Mouse (Mus musculus) testis, postnatal 14 days (tissue): Measurements from ENCODE around the gene Slc22a7.

Experiments
- DNase-seq: peaks from one replicate; pipeline ENCODE4 v3.0.0; 2021; ENCODE audit warnings: low spot score

Gene Slc22a7

GRCm38 (mm10) chr17:46438298-46438873 is at the start of gene Slc22a7:
TSS of gene Slc22a7 (minus strand) at chr17:46438457.
- no peak for DNase-seq

- no peak for DNase-seq
Measured at GRCm38 (mm10) chr17:46487431-46487830, 49.2 kb upstream of the Slc22a7 start, which contains the start of gene Ttbk1. TSS of gene Ttbk1 (minus strand) at chr17:46487675.

GRCm38 (mm10) chr17:46486995-46487394 is 48.7 kb upstream of the Slc22a7 start:
- no peak for DNase-seq

- DNase-seq, result no peak
Measured at GRCm38 (mm10) chr17:46484461-46484875, 46.2 kb upstream of the Slc22a7 start.

GRCm38 (mm10) chr17:46484021-46484431 is 45.8 kb upstream of the Slc22a7 start:
- no peak for DNase-seq

GRCm38 (mm10) chr17:46483561-46484001 is 45.3 kb upstream of the Slc22a7 start:
- peak; percentile 56 for DNase-seq

- DNase-seq, result no peak
Measured at GRCm38 (mm10) chr17:46477286-46477685, 39.0 kb upstream of the Slc22a7 start.

- no peak for DNase-seq
Measured at GRCm38 (mm10) chr17:46476601-46477000, 38.3 kb upstream of the Slc22a7 start.

- no peak for DNase-seq
Measured at GRCm38 (mm10) chr17:46467830-46468229, 29.6 kb upstream of the Slc22a7 start.

- no peak for DNase-seq
Measured at GRCm38 (mm10) chr17:46462226-46462625, 24.0 kb upstream of the Slc22a7 start.

- DNase-seq, result no peak
Measured at GRCm38 (mm10) chr17:46461347-46461746, 23.1 kb upstream of the Slc22a7 start.

GRCm38 (mm10) chr17:46460673-46461072 is 22.4 kb upstream of the Slc22a7 start:
- peak; percentile 24 for DNase-seq

GRCm38 (mm10) chr17:46458439-46458838 is 20.2 kb upstream of the Slc22a7 start:
- no peak for DNase-seq

GRCm38 (mm10) chr17:46457791-46458190 is 19.5 kb upstream of the Slc22a7 start:
- no peak for DNase-seq

GRCm38 (mm10) chr17:46455110-46455691 is 16.9 kb upstream of the Slc22a7 start:
- DNase-seq, result no peak

- no peak for DNase-seq
Measured at GRCm38 (mm10) chr17:46454539-46454938, 16.3 kb upstream of the Slc22a7 start.

GRCm38 (mm10) chr17:46453970-46454411 is 15.7 kb upstream of the Slc22a7 start:
- DNase-seq, result no peak

GRCm38 (mm10) chr17:46453302-46453948 is 15.2 kb upstream of the Slc22a7 start:
- no peak for DNase-seq

GRCm38 (mm10) chr17:46452683-46453082 is 14.4 kb upstream of the Slc22a7 start:
- DNase-seq, result no peak

- DNase-seq, result no peak
Measured at GRCm38 (mm10) chr17:46446264-46446663, 8.0 kb upstream of the Slc22a7 start.

GRCm38 (mm10) chr17:46444839-46445579 is 6.8 kb upstream of the Slc22a7 start:
- DNase-seq, result no peak

GRCm38 (mm10) chr17:46439176-46439575 is 919 bp upstream of the Slc22a7 start:
- DNase-seq, result no peak
